Mouse (Mus musculus) C2C12 (cell line): ENCODE measurements around the gene Mgrn1.

ENCODE experiments used
- CTCF ChIP-seq: IDR thresholded peaks from one replicate; pipeline ENCODE4 v1.5.1; 2011; ENCODE audit not compliant: control insufficient read depth, insufficient read depth, insufficient read length
- FOSL1 ChIP-seq: IDR thresholded peaks from one replicate; pipeline ENCODE4 v1.8.0; 2011; ENCODE audit warnings: mild to moderate bottlenecking, low read length; ENCODE audit not compliant: poor library complexity, insufficient read depth, severe bottlenecking
- USF1 ChIP-seq: IDR thresholded peaks from one replicate; pipeline ENCODE4 v1.6.1; 2011; ENCODE audit warnings: low read depth, mild to moderate bottlenecking, control low read depth, moderate library complexity

- TF ChIP-seq USF1, result no peak
- no peak for TF ChIP-seq FOSL1
- TF ChIP-seq CTCF, result no peak
Measured at GRCm38 (mm10) chr16:4907386-4907785, 21.3 kb downstream of the Mgrn1 start.
